Mouse (Mus musculus) CH12.LX (cell line): ENCODE results near the gene Urad. TPM values are rescaled to one million over a fixed set of nuclear protein-coding genes. Genes with fewer than 3 reads are reported as not detected.

Source experiments
- DNase-seq: peaks from one replicate; pipeline ENCODE4 v3.0.0-alpha.2; 2013; ENCODE audit errors: extremely low read depth
- H3K27ac ChIP-seq: 2 replicates; pipeline ENCODE4 v1.5.1; 2012; ENCODE audit warnings: low read depth, mild to moderate bottlenecking, control low read depth, moderate library complexity; ENCODE audit not compliant: insufficient read depth
- H3K27me3 ChIP-seq: replicated peaks from 2 replicates; pipeline ENCODE3; 2012; ENCODE audit warnings: inconsistent platforms
- H3K36me3 ChIP-seq, 2 experiments: replicated peaks in 1 of 2; 2 replicates each; pipeline versions ENCODE3 to v1.6.1; 2012; ENCODE audit warnings: inconsistent platforms in 1 of 2, low read length in 1 of 2, mild to moderate bottlenecking in 1 of 2, mixed read lengths in 1 of 2, moderate library complexity in 1 of 2; ENCODE audit not compliant: control insufficient read depth in 1 of 2, insufficient read depth in 1 of 2
- H3K4me1 ChIP-seq, 2 experiments: 2 replicates each; pipeline ENCODE4 v1.6.1; 2012; ENCODE audit warnings: inconsistent platforms in 1 of 2, moderate library complexity in 1 of 2; ENCODE audit not compliant: insufficient read depth in 2 of 2, control insufficient read depth in 1 of 2
- H3K4me2 ChIP-seq: 2 replicates; pipeline ENCODE4 v1.6.1; 2012; ENCODE audit warnings: low read depth, mild to moderate bottlenecking, control low read depth; ENCODE audit not compliant: poor library complexity, insufficient read depth, severe bottlenecking
- H3K4me3 ChIP-seq, 3 experiments: fragments of 150-350 bp in 1 of 3; sonication (generic) in 1 of 3; replicated peaks in 1 of 3; 2 replicates each; pipeline versions ENCODE3 to v1.5.1; 2011 to 2012; ENCODE audit warnings: low read depth in 2 of 3, low read length in 2 of 3, mild to moderate bottlenecking in 2 of 3, moderate library complexity in 2 of 3, control low read depth in 1 of 3, improper control_type of control experiment in 1 of 3, inconsistent platforms in 1 of 3, mixed read lengths in 1 of 3; ENCODE audit not compliant: poor library complexity in 1 of 3
- H3K79me2 ChIP-seq: replicated peaks from 2 replicates; pipeline ENCODE4 v1.6.1; 2012; ENCODE audit warnings: mild to moderate bottlenecking, moderate library complexity; ENCODE audit not compliant: control insufficient read depth, poor library complexity, insufficient read depth, severe bottlenecking; ENCODE audit errors: extremely low read depth
- H3K9ac ChIP-seq: 2 replicates; pipeline ENCODE4 v1.6.1; 2012; ENCODE audit warnings: low read depth, mild to moderate bottlenecking, control low read depth, moderate library complexity; ENCODE audit not compliant: insufficient read depth
- H3K9me3 ChIP-seq: replicated peaks from 2 replicates; pipeline ENCODE3; 2012; ENCODE audit warnings: low read length, inconsistent platforms, mixed read lengths
- CHD1 ChIP-seq: IDR thresholded peaks from 2 replicates; pipeline ENCODE4 v1.6.1; 2012; ENCODE audit warnings: low read depth, low read length, improper control_type of control experiment, inconsistent platforms
- CHD2 ChIP-seq: IDR thresholded peaks from 2 replicates; pipeline ENCODE4 v1.6.1; 2011; ENCODE audit warnings: low read length, improper control_type of control experiment
- EP300 ChIP-seq: IDR thresholded peaks from 2 replicates; pipeline ENCODE4 v1.6.1; 2011; ENCODE audit warnings: low read length, improper control_type of control experiment
- ETS1 ChIP-seq: conservative IDR thresholded peaks from 2 replicates; pipeline ENCODE4 v1.6.1; 2012; ENCODE audit warnings: low read depth, mild to moderate bottlenecking, inconsistent platforms, low read length, improper control_type of control experiment, moderate library complexity
- GABPA ChIP-seq: IDR thresholded peaks from 2 replicates; pipeline ENCODE4 v1.6.1; 2012; ENCODE audit warnings: low read depth, low read length, improper control_type of control experiment, inconsistent platforms; ENCODE audit not compliant: insufficient replicate concordance
- JUN ChIP-seq: IDR thresholded peaks from 2 replicates; pipeline ENCODE4 v1.6.1; 2011; ENCODE audit warnings: low read depth, mild to moderate bottlenecking, low read length, improper control_type of control experiment, moderate library complexity; ENCODE audit not compliant: insufficient read depth
- MEF2A ChIP-seq: IDR thresholded peaks from 2 replicates; pipeline ENCODE4 v1.6.1; 2014; ENCODE audit warnings: low read depth, mild to moderate bottlenecking, inconsistent platforms, low read length, improper control_type of control experiment, borderline replicate concordance
- MYC ChIP-seq: IDR thresholded peaks from 2 replicates; pipeline ENCODE4 v1.6.1; 2011; ENCODE audit warnings: low read depth, mild to moderate bottlenecking, improper control_type of control experiment, low read length
- POLR2A ChIP-seq: IDR thresholded peaks from 2 replicates; pipeline ENCODE4 v1.6.1; 2011; ENCODE audit warnings: low read depth, mild to moderate bottlenecking, improper control_type of control experiment, low read length
- POLR2AphosphoS2 ChIP-seq: IDR thresholded peaks from 2 replicates; pipeline ENCODE4 v1.6.1; 2011; ENCODE audit warnings: low read depth, low read length, improper control_type of control experiment
- RAD21 ChIP-seq: IDR thresholded peaks from 2 replicates; pipeline ENCODE4 v1.6.1; 2011; ENCODE audit warnings: low read depth, mild to moderate bottlenecking, low read length, improper control_type of control experiment, moderate library complexity
- RCOR1 ChIP-seq: conservative IDR thresholded peaks from 2 replicates; pipeline ENCODE4 v1.6.1; 2012; ENCODE audit warnings: low read depth, mild to moderate bottlenecking, inconsistent platforms, low read length, improper control_type of control experiment
- SMC3 ChIP-seq: IDR thresholded peaks from 2 replicates; pipeline ENCODE4 v1.6.1; 2011; ENCODE audit warnings: low read depth, low read length, improper control_type of control experiment
- TBP ChIP-seq: conservative IDR thresholded peaks from 2 replicates; pipeline ENCODE4 v1.6.1; 2011; ENCODE audit warnings: low read depth, low read length, improper control_type of control experiment
- UBTF ChIP-seq: IDR thresholded peaks from 2 replicates; pipeline ENCODE4 v1.6.1; 2012; ENCODE audit warnings: low read depth, mild to moderate bottlenecking, inconsistent platforms, low read length, improper control_type of control experiment, moderate library complexity
- ZMIZ1 ChIP-seq: IDR thresholded peaks from 2 replicates; pipeline ENCODE4 v1.6.1; 2012; ENCODE audit warnings: low read depth, mild to moderate bottlenecking, inconsistent platforms, low read length, improper control_type of control experiment
- dilution Hi-C: fragments of 300-500 bp; cut with MboI; formaldehyde crosslinking; loops from 2 replicates; pipeline ENCODE4 v1.14.3; 2020; ENCODE audit warnings: low sequenced_read_pairs; ENCODE audit not compliant: extremely low pct_unique_long_range_greater_than_20kb, extremely low pct_ligation_motif_present
- in situ Hi-C: fragments of 300-500 bp; cut with MboI; formaldehyde crosslinking; loops from 3 replicates; pipeline ENCODE4 v1.14.3; 2019; ENCODE audit warnings: low sequenced_read_pairs, low pct_ligation_motif_present, low pct_unique_long_range_greater_than_20kb, mixed read lengths
- polyA plus RNA-seq: library from polyadenylated mRNA; unstranded; fragments of >175 nt; gene quantifications from 2 replicates; pipeline ENCODE4 v1.2.1, GENCODE M21; 2012; ENCODE audit warnings: low read depth; ENCODE audit not compliant: insufficient read length
- total RNA-seq, 2 experiments: library from RNA; depleted of rRNA; stranded (reverse); fragments of 300-350 nt in 1 of 2; fragments of >200 nt in 1 of 2; gene quantifications; 2 replicates each; pipeline ENCODE4 v1.2.3; 2012 to 2014

Urad gene
- total and polyA plus RNA-seq, 3 experiments: not detected

- H3K9ac ChIP-seq: no peak overlapping the region
- no peak overlapping the region for H3K4me2 ChIP-seq
- no peak overlapping the region for H3K27ac ChIP-seq
- H3K4me3 ChIP-seq: no peak overlapping the region
- peaks cover 54% of the 10 kb centered on the region for H3K27me3 ChIP-seq
- TF ChIP-seq JUN: no peak
- peaks cover 16% of the 10 kb centered on the region for H3K9me3 ChIP-seq
- no peaks in the 10 kb centered on the region for H3K36me3 ChIP-seq
- no peak for DNase-seq
- dilution Hi-C loops: no loop called here
- no peaks in the 10 kb centered on the region for H3K4me1 ChIP-seq
- in situ Hi-C loops: loop anchor here (25.0 kb wide), 1 partner anchor 618 kb away; no protein-coding TSS in a partner anchor
- H3K79me2 ChIP-seq: no peaks in the 10 kb centered on the region
Observed at GRCm38 (mm10) chr5:147305166-147305565, 17.1 kb downstream of the Urad start.

- H3K4me2 ChIP-seq: no peak overlapping the region
- no peak for DNase-seq
- H3K27ac ChIP-seq: no peak overlapping the region
- dilution Hi-C loops (no loop called here), in situ Hi-C loops (loop anchor here (25.0 kb wide), 1 partner anchor 617 kb away; no protein-coding TSS in a partner anchor)
- H3K9me3 ChIP-seq: peaks cover 16% of the 10 kb centered on the region
- H3K4me1 ChIP-seq: peaks cover 0 to 6% of the 10 kb centered on the region in 2 experiments; a peak in 2 of 4 replicates
- TF ChIP-seq POLR2A (no peak), EP300 (no peak), CHD1 (no peak), RAD21 (no peak), MYC (no peak), SMC3 (no peak), UBTF (no peak), ETS1 (no peak), TBP (no peak), POLR2AphosphoS2 (no peak), GABPA (no peak), RCOR1 (no peak), CHD2 (no peak), MEF2A (no peak), ZMIZ1 (no peak)
- no peak overlapping the region for H3K9ac ChIP-seq
- no peaks in the 10 kb centered on the region for H3K79me2 ChIP-seq
- peaks cover 56% of the 10 kb centered on the region for H3K27me3 ChIP-seq
- H3K36me3 ChIP-seq: no peaks in the 10 kb centered on the region
- H3K4me3 ChIP-seq: no peak overlapping the region
Observed at GRCm38 (mm10) chr5:147304276-147305155, 17.7 kb downstream of the Urad start.
